Mouse (Mus musculus) A20 (cell line): Measurements from ENCODE around the gene Fbxo40.

Experiments
- DNase-seq: peaks from one replicate; pipeline ENCODE4 v3.0.0-alpha.2; 2011; ENCODE audit warnings: low read depth, low spot score

The Fbxo40 gene

DNA sequence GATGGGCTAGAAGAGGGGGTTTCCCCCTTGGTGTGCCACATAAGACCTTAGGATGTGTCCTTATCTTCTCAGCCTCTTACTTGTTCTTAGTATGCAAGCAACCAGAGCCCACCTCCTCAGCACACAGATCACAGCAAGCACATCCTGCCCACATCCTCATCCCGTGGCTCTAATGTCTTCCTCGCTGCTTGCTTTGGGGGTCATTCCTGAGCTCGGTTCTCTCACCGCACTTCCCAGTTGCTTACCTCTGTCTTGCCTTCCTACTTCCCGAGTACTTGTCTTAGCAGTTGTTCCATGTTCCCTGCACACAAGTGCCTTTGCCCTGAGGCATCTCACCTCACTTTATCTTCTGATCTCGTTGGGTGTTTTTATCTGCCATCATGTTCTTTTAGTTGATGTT is 68.3 kb downstream of the Fbxo40 start:
- no peak for DNase-seq

GRCm38 (mm10) chr16:36921067-36921613 is 69.1 kb downstream of the Fbxo40 start:
- DNase-seq: peak; percentile 47

GRCm38 (mm10) chr16:36920410-36920809 is 69.9 kb downstream of the Fbxo40 start:
- DNase-seq: peak; percentile 34

DNA sequence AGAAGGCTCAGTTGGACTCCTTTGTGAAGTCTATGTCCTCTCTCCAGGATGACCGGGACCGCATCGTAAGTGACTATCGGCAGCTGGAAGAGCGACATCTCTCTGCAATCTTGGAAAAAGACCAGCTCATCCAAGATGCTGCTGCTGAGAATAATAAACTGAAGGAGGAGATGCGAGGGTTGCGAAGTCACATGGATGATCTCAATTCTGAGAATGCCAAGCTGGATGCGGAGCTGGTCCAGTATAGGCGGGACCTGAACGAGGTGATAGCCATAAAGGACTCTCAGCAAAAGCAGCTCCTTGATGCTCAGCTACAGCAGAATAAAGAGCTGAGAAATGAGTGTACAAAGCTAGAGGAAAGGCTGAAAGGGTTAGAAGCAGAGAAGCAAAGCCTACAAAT is 71.8 kb downstream of the Fbxo40 start:
- no peak for DNase-seq

GRCm38 (mm10) chr16:36914195-36914594 is 76.1 kb downstream of the Fbxo40 start:
- no peak for DNase-seq
